Mouse (Mus musculus) ES-Bruce4 (cell line): Measurements from ENCODE around the gene Flot1.

Experiments used
- CTCF ChIP-seq: IDR thresholded peaks from one replicate; pipeline ENCODE4 v1.8.1; 2011; ENCODE audit warnings: low read depth, low read length
- POLR2A ChIP-seq: IDR thresholded peaks from one replicate; pipeline ENCODE4 v1.8.1; 2011; ENCODE audit warnings: low read length; ENCODE audit not compliant: insufficient read depth

GRCm38 (mm10) chr17:35870884-35871696 is 48.1 kb downstream of the Flot1 start:
- peak; percentile 42 for TF ChIP-seq CTCF
- no peak for TF ChIP-seq POLR2A
